Mouse (Mus musculus): ENCODE measurements around the gene Tmem120b.

Tmem120b gene

GRCm38 (mm10) chr5:123090560-123091306, 22.5 kb downstream of the Tmem120b start:
- no peak for DNase-seq (ENCODE audit: low read depth)

- DNase-seq (ENCODE audit: low read depth) = no peak
These were observed 24.9 kb downstream of the Tmem120b start for GRCm38 (mm10) chr5:123093077-123093633.

- no peak for DNase-seq (ENCODE audit: low read depth)
These were observed 26.2 kb downstream of the Tmem120b start for GRCm38 (mm10) chr5:123094238-123094991.

- DNase-seq (ENCODE audit: low read depth) = no peak
These were observed 28.1 kb downstream of the Tmem120b start for GRCm38 (mm10) chr5:123096299-123096698.

GRCm38 (mm10) chr5:123098487-123098886, 30.3 kb downstream of the Tmem120b start:
- DNase-seq (ENCODE audit: low read depth) = no peak

- peak; percentile 39 for DNase-seq (ENCODE audit: low read depth)
These were observed 34.2 kb downstream of the Tmem120b start for GRCm38 (mm10) chr5:123102376-123102775.

GRCm38 (mm10) chr5:123103556-123103955, 35.3 kb downstream of the Tmem120b start:
- no peak for DNase-seq (ENCODE audit: low read depth)

GRCm38 (mm10) chr5:123104769-123105168, 36.6 kb downstream of the Tmem120b start:
- DNase-seq (ENCODE audit: low read depth) = no peak

- no peak for DNase-seq (ENCODE audit: low read depth)
These were observed 41.4 kb downstream of the Tmem120b start for GRCm38 (mm10) chr5:123109452-123110203.

- DNase-seq (ENCODE audit: low read depth) = no peak
These were observed 42.1 kb downstream of the Tmem120b start for GRCm38 (mm10) chr5:123110296-123110721.

GRCm38 (mm10) chr5:123114109-123114508, 45.9 kb downstream of the Tmem120b start:
- no peak for DNase-seq (ENCODE audit: low read depth)

GRCm38 (mm10) chr5:123114924-123115323, 46.7 kb downstream of the Tmem120b start:
- DNase-seq (ENCODE audit: low read depth) = peak; percentile 51

GRCm38 (mm10) chr5:123116080-123116479, 47.9 kb downstream of the Tmem120b start:
- DNase-seq (ENCODE audit: low read depth) = no peak

- DNase-seq (ENCODE audit: low read depth) = peak; percentile 88
These were observed 49.0 kb downstream of the Tmem120b start for GRCm38 (mm10) chr5:123117257-123117656.

GRCm38 (mm10) chr5:123117773-123118172, 49.6 kb downstream of the Tmem120b start:
- DNase-seq (ENCODE audit: low read depth) = no peak

- DNase-seq (ENCODE audit: low read depth) = no peak
These were observed 50.6 kb downstream of the Tmem120b start for GRCm38 (mm10) chr5:123118826-123119225.

GRCm38 (mm10) chr5:123120624-123121215, 52.5 kb downstream of the Tmem120b start:
- DNase-seq (ENCODE audit: low read depth) = no peak

GRCm38 (mm10) chr5:123122181-123122580, 54.0 kb downstream of the Tmem120b start:
- DNase-seq (ENCODE audit: low read depth) = peak; percentile 43

GRCm38 (mm10) chr5:123125105-123125504, 56.9 kb downstream of the Tmem120b start:
- DNase-seq (ENCODE audit: low read depth) = no peak

- DNase-seq (ENCODE audit: low read depth) = no peak
These were observed 57.6 kb downstream of the Tmem120b start for GRCm38 (mm10) chr5:123125638-123126406.

- DNase-seq (ENCODE audit: low read depth) = no peak
These were observed 58.8 kb downstream of the Tmem120b start for GRCm38 (mm10) chr5:123127031-123127430.
